Mouse (Mus musculus) MN1 (cell line): ENCODE measurements around the gene Atp6v1g1.

Source experiments
- DNase-seq: peaks from one replicate; pipeline ENCODE4 v3.0.0-alpha.2; 2016; ENCODE audit warnings: low spot score

Gene Atp6v1g1

GRCm38 (mm10) chr4:63544494-63545230 is at the start of gene Atp6v1g1:
Atp6v1g1 (plus strand) TSS chr4:63544772.
- DNase-seq: peak; percentile 94

DNA sequence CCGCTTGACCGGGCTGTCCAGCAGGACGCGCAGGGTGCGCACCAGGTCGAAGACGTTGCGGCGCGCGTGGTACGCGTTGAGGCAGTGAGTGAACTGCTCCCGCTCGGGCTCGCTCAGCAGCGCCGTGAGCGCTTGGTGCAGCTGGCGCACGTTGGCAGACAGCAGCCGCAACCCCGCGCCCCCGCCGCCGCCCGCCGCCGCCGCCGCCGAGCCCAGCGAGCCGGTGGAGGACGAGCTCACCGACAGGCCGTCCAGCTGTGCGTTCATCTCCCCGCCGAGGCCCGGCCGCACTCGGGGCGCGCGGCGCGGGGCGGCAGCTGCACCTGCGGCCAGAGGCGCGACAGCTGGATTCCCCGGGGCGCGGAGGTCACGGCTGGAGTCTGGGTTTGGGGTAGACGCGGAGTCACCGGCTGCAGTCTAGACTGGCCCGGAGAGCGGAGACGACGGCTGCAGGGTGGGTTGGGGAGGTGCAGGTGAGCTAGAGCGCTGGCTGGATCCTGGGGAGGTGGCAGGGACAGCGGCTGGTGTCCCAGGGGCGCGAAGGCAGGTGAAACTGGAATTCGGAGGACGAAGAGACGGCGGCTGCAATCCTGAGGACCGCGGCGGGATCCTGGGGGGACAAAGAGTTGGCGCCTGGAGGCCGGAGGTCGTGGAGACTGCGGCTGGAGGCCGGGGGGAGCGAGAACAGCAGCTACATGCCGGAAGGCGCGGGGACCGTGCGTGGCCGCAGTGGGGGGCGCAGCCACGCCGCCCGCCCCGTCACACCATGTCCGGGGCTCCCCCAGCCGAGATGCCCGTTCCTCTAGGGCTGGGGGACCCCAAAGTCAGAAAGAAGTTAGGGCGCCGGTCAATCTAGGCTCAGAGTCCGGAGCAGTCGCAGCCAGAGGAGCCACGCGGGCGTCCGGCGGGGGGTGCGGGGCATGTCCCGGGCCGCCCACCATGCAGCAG is 49.3 kb upstream of the Atp6v1g1 start:
- DNase-seq: no peak

- DNase-seq: no peak
These were observed 48.7 kb upstream of the Atp6v1g1 start, which contains the start of gene Whrn for GRCm38 (mm10) chr4:63495915-63496278. Whrn (minus strand) TSS chr4:63495991.

- no peak for DNase-seq
These were observed 48.3 kb upstream of the Atp6v1g1 start for GRCm38 (mm10) chr4:63496312-63496711.

GRCm38 (mm10) chr4:63498346-63498745 is 46.2 kb upstream of the Atp6v1g1 start:
- no peak for DNase-seq

DNA sequence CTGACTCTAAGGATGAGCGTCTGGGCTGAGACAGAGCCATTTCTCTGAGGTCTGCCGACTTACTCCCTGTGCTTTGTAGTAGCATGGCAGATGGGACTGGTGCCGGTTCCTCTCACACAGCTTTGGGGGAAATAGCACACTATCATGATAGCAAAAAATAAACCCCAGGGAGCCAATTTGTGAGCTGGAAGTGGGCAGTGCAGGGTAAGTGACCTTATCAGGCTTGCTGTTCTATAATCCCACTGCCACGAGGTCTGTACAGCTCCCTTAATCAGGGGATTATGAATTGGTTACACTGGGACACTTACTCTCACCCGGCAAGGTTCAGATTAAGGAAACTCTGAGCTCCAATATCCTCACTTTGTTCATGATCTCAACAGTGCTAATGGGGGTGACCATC is 43.5 kb upstream of the Atp6v1g1 start:
- no peak for DNase-seq

DNA sequence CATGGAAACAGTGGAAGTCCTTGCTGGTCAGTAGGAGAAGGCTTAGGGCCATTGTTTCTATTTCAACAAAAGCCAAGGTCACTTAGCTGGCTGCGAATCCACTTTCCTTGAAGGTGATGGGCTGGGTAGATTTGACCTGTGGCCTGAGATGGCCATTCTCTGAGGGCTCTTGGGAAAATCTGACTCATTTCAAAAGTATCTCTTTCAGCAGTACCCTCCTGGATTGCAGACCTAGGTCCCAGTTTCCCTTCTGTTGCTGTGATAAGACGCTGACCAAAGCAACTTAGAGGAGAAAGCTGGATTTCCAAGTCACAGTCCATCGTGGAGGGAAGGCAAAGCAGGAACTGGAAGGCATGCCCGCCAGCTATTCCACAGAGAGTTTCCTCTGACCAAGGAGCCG is 40.6 kb upstream of the Atp6v1g1 start:
- DNase-seq: no peak

GRCm38 (mm10) chr4:63507478-63507877 is 37.1 kb upstream of the Atp6v1g1 start:
- no peak for DNase-seq

- DNase-seq: peak; percentile 65
These were observed 36.3 kb upstream of the Atp6v1g1 start for GRCm38 (mm10) chr4:63508232-63508631.

- no peak for DNase-seq
These were observed 31.7 kb upstream of the Atp6v1g1 start for GRCm38 (mm10) chr4:63512921-63513320.

DNA sequence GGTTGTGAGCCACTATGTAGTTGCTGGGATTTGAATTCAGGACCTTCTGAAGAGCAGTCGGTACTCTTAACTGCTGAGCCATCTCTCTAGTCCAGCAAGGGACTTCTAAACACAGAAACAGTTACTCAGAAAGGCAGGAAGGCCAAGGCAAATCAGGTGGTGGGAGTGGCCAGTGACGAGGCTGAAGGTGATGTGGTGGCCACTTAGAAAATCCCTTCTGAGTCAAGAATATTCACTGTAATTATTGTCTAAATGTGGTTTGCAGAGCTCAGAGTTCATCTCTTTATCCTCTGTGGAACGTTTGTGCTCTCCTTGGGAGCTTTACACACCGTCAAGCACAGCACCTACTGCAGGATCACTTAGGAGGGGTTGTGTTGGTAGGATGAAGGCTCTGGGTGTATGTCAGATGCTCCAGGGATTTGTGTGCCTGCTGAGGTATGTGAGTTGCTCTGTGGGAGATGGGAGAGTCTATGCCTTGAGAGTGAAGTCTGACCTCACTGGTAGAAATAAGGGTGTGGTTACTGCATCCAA is 30.1 kb upstream of the Atp6v1g1 start:
- no peak for DNase-seq

- no peak for DNase-seq
These were observed 29.6 kb upstream of the Atp6v1g1 start for GRCm38 (mm10) chr4:63515021-63515420.

DNA sequence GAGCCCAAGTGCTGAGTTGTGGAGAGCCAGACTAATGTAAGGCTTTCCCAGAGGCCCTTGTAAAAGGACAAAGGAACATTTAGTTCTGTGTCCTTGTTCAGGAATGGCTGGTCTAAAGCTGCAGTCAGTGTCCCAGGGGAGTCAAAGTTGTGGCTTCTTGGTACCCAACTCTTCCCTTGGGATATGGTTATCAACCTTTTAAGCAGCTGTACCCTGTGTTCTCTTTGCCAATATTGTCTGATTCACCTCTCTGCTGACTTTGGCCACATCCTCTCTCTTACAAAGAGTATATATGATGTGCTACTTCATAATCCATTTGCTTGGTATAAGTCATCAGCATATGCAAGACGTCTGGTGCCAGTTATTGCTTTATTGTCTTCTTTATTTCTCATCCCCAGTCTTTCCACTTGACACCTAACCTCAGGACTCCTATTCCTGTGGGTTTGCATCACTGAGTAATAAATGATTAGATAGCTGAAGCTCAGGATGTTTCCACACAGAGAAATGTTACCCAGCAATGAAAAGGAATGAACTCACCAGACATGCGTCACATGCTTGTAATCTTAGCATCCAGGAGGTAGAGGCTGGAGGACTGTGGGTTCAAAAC is 22.7 kb upstream of the Atp6v1g1 start:
- DNase-seq: no peak

GRCm38 (mm10) chr4:63525514-63525913 is 19.1 kb upstream of the Atp6v1g1 start:
- no peak for DNase-seq

- DNase-seq: no peak
These were observed 15.6 kb upstream of the Atp6v1g1 start for GRCm38 (mm10) chr4:63528946-63529345.

GRCm38 (mm10) chr4:63530409-63530808 is 14.2 kb upstream of the Atp6v1g1 start:
- no peak for DNase-seq

DNA sequence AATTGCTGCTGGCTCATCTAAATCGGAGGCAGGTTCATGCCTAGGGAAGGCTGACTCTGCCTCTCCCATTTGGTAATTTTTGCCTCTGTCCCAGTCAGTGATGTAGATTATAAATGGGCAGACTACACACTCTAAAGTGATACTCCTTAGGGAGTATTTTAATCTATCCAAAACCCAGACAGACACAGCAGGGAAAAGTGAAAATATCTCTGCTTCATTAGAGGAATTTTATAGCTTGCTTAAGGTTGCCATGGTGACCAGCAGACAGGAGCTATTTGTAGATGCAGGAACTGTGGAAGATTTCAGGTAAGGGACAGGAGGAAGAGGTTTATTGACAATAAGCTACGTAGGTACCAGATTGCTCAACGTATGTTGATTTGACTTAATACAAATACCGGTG is 7.0 kb upstream of the Atp6v1g1 start:
- DNase-seq: no peak

DNA sequence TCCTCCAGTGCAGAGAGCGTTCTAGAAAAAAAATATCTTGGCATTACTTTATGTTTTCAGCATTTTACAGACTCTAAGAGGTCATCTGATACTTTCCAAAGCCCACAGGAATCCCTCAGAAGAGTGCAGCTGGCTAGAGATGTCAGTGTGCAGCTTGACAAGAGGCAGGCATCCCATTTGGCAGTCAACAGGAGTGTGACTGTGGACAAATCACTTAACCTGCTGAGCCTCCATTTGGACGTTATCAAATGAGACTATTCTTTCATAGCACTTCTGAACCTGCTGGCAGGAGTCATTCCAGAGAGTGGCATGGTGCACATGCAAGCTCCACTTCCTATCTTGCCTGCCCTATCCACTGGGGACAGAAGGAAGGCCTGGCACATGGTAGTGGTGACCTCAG is 2.4 kb upstream of the Atp6v1g1 start:
- peak; percentile 63 for DNase-seq

- no peak for DNase-seq
These were observed 652 bp upstream of the Atp6v1g1 start for GRCm38 (mm10) chr4:63543746-63544493.

DNA sequence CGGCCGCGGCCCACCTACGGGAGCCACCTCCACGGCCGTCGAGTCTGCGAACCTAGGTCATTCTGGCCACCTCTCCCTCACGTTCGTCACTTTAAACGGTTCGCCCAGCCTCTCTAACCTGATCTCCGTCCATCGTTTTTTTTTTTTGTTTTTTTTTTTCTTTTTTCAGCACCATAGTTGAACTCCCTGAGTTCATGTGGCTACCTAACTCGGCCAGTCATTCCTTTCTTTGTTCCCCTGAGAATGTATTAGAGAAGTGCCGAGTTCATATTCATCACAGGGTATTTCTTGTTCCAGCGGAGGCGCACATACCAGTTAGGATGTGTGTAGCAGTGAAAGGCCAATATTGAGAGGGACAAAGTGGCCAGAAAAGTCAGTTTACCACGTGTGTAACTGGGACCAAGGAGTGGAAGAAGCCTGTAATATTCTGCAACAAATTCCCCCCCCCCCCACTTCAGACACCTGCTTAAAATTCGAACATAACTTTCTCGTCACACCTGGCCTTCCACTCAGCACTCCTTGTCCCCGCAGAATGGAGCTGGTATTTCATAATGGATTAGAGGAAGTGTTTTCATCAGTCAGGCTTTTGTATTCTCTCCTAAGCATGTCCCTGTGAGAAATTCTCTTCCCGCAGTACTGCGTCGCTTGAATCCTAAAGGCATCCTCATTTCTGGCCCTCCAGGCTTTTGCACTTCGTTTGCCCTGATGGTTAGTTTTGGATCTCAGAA is 823 bp downstream of the Atp6v1g1 start:
- no peak for DNase-seq

GRCm38 (mm10) chr4:63546441-63547055 is 2.0 kb downstream of the Atp6v1g1 start:
- no peak for DNase-seq
